Mouse (Mus musculus) mouse trophoblast stem cell (cell line): Measurements from ENCODE around the gene Atp2b1.

ENCODE experiments used
- in situ Hi-C, 2 experiments: fragments of 300-500 bp; cut with MseI, MboI; formaldehyde crosslinking; loops; 2 replicates in 1 of 2; 3 replicates in 1 of 2; pipeline ENCODE4 v1.15.1; 2025

Atp2b1 gene

DNA sequence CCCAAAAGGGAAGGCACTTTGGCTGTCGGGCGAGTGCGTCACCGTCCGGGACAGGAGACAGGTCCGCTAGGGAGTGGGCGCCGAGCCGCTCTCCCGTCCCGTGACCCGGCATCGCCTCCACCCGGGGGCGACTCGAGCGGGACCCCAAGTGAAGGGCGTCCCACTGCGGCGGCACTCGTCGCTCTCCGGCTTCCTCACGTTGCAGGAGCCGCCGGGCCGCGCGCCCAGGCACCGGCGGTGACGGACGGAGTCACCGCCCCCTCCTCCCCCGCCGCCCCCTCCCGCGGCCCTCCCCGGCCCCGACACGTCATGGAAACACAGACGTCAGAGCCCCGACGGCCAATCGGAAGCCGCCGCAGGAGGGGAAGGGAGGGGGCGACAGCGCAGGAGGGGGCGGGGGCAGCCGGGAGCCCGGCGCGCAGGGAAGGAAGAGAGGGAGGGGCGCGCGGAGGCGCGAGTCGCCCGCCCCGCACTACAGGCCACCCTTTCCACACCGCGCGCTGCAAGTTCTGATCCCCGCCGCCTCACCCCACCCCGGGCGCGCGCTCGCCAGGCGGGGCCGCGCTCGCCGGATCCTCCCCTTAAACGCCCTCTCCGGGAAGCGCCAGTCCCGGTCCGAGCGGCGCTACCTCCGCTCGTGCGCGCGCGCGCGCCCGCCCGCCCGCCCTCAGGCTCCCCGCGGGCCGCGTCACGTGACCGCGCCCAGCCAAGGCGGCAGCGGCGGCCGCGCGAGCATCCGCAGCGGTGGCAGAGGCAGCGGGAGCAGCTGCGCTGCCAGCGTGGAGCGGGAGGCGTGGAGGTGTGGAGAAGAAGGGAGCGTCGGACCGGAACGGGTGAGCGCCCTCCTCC is at the start of gene Atp2b1:
Gene Atp2b1, plus strand, starts transcription at position 446 of the 849 bp plus-strand sequence.
- in situ Hi-C loops: no loop called here

DNA sequence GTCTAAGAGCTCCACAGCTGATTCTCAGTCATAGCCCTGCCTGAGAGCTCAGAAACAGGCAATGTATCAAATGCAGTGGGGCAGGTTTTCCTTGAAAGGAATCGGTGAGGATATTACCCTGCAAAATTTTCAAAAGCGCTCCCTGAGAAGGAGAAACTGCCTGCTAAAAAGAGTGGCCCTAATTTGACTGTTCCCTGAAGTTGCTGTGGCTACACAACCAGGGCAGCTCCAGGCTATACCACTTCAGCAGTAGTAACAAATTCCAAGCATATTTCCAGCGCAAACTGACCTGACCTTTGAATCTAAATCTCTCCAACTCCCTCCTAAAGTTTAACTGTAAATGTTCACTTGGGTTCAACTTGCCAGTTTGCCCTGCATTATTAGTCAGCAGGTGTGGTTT is 49.4 kb upstream of the Atp2b1 start:
- in situ Hi-C loops: no loop called here

DNA sequence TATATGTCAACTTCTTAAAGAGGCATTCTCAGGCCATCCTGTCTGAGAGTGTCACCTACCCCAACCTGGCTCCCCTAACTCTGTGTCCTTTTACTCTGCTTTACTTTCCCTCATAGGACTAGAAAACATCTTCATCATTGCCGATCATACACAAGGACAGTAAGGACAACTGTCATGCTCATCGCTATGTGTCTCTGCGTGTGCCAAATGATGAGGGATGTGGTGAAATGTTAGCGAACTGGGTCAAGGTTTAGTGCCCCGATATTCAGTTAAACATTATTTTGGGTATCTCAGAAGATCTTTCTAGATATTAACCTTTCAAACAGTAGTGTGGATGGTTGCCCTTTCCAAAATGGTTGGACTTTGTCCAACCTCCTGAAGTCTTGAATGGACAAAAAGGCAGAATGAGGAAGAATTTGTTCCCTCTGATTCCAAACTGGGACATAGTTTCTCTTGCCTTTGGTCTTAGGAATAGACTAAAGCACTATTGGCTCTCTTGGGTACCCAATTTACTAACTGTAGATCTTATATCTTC is 47.3 kb upstream of the Atp2b1 start:
- in situ Hi-C loops: no loop called here

DNA sequence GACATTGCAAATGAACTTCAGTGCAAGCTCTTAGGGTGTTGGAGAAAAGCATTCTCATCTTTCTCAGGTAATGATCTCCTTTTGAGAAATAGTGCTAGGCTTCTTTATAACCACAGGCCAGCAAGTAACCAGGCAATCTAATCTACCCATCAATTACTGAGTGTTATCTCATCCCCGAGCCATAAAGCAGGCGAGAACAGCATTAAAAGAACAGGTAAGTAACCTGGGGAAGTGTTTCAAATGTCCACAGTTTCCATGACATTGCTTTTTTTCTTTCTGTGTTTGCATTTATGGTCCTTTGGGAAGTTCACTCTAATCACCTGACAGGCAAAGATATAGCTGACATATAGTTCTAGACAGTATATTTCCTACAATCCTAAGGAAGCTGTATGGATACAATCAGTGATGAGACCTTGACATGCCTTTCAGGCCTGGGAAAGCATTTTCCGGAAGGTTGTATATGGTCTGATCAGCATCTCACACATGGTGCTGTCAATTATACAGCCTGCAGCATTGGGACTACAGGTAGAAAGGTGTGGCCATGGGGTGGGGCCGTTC is 45.8 kb upstream of the Atp2b1 start:
- in situ Hi-C loops: no loop called here

DNA sequence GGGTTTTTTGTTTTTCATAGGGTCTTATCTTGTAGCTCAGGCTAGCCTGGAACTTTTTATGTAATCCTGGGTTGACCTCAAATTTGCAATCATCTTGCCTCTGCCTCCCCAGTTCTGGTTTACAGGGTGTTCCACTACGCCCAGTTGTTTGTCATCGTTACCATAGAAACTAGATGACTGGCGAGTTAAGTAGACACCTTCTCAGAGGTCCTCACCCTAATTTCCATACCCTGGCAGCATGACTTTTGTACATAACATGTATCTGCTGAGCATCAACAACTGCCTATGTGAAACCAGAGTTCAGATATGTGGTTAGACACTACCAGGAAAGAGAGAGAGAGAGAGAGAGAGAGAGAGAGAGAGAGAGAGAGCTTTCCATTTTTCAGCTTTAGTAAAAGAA is 36.4 kb upstream of the Atp2b1 start:
- in situ Hi-C loops: no loop called here

DNA sequence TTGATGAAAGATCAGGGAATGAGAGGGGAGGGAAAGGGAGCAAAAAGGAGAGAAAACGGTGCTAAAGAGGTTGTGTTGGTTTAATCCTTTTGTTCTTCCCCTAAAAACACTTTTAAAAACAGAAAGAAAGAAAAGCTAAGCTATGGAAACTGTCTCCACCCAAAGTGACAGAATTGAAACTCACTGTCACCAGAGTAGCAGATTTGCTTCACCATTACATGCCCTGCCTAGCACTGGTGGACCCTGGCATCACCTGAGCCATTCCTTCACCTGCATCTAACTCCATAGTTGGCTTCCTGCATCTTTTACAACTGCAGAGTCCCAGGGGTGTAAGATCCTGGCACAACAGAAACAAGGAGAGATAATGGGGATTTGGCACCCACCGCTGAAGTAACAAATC is 35.6 kb upstream of the Atp2b1 start:
- in situ Hi-C loops: no loop called here

DNA sequence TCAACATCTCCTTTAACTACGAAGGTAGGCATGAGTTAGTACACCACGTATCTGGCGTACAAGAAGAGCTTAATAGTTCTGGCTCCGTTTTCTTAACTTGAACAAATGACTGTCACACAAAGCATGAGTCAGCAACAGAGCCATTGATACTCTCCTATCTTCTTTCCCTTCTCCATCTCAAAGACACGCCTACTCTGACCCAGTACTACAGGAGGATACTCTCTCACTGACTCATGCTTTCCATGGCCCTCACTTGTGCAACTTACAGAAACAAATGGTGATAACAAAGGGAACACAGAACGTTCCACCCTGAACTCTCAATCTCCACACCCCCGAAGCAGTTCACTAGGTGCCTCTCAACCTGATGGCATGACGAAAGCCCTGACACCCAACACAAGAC is 34.1 kb upstream of the Atp2b1 start:
- in situ Hi-C loops: no loop called here

DNA sequence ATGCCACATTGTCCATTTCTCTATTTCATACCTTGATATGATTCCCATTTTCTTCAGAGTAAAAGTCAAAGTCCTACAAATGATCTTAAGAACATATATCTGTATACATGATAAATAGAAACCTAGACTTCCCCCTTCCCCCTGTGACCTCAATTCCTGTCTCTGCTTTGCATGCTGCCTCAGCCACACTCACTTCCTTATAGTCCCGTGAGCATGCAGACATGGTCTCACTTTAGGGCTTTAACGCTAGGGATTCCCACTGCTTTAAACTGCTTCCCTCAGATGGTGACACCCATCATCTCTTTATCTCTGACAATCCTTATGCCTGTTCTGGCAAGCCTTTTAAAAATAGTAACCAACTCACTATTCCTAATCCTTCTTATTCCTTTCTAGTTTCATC is 33.5 kb upstream of the Atp2b1 start:
- in situ Hi-C loops: no loop called here

DNA sequence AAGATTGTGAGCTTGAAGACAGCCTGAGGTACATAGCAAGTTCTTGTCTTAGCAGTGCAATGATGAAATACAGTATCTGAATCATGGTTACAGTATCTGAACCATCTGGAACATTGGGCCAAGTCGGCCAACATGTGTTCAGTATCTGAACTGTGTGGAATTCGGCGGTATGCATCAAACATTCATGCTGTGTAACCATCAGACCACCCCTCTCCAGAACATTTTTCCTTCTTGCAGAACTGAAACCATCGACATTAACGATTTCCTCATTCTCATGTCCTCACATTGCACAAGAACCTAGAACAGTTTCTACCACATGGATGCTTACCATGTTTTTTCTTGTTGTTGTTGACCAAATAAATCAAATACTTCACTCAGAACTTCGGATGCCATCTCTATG is 32.7 kb upstream of the Atp2b1 start:
- in situ Hi-C loops: no loop called here

DNA sequence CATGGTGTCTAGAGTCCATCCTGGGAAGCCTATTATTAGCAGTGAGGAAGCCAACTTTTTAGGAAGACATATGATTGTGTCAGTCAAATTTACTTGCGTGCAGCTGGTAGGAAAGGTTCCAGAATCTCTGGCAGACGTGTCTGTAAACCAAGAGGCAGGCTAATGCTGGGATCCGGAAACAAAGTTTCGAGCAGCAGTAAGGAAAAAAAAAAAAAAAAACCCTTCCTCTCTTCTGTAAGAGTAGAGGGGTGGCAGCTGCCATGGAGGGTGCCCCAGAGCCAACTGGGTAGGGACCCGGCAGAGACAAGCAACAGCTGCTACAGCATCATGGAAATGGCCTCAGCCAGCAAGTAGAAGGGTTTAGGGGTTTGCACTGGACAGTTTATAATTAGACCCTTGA is 31.6 kb upstream of the Atp2b1 start:
- in situ Hi-C loops: no loop called here

DNA sequence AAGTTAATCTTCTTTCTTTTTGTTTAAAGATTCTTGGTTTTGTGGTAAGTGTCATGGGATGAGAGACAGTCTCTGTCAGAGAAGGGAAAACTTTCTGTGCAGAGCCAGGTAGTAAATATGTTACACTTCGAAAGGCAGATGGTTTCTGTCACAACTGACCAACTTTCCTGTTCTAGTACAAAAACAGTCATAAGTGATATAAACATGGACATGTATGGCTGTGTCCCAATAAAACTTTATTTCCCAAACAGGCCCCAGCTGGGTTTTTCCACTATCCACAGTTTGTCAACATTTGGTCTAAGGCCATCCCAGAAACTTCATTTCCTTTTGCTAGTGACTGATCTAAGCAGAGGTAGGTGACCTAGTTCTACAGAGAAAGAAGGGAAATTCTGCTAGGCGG is 29.8 kb upstream of the Atp2b1 start:
- in situ Hi-C loops: no loop called here

DNA sequence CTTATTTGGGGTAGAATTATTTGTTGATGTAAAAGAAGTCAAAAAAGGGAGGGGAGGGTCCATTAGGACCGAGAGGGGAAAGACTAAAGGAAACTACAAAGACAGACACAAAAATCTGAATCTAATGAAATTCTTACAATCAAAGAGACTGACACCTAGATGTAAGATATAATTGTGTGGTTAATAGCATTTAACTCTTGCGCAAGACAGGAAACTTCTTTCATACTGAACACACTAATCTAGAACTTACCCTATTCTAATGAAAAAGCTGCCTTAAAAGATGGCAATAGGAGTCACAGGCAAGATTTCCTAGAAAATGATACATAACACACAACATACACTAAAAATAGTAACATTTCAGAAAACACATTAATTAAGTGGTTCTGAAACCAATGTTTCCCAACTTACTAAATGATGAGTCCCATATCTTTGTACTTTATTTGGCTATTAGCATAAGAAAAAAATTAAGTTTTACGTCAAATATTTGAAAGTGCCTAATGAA is 27.4 kb upstream of the Atp2b1 start:
- in situ Hi-C loops: no loop called here

DNA sequence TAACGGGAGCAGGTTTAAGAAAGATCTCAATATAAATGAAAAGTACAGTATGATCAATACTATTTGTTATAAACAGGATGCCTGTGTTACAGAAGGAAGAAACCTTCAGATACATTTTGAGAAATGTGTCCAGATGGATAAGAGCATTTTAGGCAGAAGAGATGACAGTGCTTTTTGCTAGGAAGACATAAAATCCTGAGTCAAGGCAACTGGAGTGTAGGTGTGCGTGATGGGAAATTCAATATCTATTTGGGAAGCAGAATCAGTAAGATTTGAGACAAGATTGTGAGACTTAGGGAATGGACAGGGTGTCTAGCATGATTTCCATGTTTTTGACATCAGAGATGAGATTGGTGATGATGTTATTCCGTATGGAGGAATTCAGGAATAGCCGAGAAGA is 22.8 kb upstream of the Atp2b1 start:
- in situ Hi-C loops: no loop called here

DNA sequence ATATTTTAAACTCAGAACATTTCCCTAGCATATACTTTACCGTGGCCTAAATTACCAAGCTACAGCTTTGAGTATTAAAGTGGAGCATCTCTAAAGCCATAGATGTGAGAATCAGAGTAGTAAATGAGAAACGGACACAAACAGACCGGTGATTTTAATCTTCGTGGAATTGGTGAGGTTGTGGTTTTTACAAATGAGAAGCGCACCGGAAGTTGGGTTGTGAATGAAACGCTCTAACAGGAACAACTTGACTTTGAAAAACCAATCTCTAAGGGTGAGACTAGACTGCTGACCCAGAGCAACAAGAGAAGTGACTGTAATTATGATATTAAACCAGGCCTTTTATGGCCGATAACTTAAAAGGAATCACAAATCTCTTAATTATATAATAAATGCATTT is 16.7 kb upstream of the Atp2b1 start:
- in situ Hi-C loops: no loop called here

DNA sequence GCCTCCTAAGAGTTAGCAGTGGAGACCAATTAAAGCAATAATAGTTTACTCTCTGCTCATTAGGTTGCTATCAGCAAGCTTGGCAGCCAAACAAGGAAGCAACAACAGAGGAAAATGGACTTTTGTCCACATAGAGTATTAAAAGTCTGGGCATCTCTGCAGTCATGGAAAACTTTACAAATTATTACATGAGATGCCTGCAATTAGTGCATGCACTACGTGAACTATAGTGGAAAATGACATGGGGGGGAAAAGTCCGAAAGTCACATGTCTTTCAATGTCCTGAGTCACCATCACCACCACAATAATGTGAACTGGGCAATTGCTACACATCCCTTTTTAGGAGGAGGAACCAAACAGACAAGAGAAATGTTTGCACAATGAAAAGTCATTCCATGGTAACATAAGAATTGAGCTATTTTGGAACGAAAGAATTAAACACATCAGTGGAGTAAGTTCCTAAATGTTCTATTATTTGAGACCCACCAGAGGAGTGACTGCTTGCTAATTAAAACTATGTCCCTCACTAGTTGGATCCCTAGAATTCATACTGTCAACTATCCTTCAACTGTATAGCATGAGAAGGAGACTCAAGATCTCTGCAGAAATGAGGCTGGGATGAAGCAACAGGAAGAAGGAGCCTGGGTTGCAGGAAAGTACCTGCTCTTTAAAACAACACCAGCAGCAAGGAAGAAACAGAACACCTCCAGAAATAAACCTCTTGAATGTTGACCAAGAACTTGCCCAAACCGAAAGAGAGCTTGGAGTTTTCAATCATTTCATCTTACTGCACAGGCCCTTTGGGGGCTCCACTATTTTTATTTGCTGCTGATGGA is 16.1 kb upstream of the Atp2b1 start:
- in situ Hi-C loops: no loop called here

DNA sequence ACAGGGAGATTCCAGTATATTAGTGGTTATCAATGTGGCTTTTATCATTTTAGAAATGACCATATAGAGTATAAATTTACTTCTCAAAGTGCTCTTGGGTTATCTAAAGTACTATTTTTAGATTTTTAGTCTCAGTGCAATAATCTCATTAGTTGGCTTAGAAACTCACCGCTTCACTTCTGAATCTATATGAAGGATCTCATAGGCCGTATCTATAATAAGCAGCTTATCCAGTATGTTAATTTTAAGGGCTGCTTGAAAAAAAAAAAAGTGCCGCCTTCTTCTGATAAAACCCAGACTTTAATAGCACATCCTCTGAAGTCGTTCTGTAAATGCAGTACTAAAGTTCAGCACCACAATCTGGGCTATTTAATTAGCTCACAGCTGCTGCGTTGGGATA is 12.7 kb upstream of the Atp2b1 start:
- in situ Hi-C loops: no loop called here

DNA sequence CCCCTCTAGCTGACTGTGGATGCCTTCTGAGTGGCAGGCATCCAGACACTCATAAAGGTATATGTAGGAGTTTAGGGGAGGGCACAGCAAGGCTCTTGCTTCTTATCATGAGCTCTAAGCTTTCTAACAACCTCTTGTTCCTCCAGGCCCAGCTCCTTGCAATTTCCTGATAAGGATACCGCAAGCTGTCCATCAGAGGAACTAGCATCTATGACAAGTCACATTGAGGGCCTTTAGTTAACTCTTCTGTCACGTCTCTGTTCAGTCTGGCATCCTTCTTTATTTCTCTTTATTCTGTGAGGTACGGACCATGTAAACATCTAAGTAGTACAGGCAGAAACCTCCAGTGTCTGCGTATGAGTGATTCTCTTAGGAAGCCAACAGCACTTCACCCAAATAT is 8.2 kb upstream of the Atp2b1 start:
- in situ Hi-C loops: no loop called here

DNA sequence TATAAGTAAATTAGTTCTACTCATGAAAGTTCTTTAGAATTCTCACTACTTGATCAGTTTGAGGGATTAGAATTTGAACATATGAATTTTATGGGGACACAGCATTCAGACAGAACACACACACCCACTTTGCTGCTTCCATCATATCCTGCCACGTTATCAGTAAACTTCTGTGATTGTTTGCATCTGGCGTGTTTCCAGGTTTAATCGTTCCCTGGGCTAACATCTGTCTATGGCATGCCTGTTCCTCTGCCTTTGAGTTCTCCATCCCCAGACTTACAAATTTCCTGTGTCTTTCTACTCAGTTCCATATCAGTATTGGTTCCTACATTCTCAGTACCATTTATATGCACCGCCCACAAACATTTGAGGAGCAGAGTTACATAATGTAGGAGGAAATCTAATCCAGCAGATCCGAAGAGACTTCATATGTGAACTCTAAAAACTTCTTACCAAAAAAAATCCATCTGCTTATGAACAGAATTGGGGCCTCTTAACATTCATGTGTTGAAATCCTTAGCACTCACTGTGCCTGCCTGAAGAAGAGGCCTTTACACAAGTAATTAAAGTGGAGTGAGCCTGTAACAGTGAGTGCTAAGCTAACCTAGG is 7.2 kb upstream of the Atp2b1 start:
- in situ Hi-C loops: no loop called here

DNA sequence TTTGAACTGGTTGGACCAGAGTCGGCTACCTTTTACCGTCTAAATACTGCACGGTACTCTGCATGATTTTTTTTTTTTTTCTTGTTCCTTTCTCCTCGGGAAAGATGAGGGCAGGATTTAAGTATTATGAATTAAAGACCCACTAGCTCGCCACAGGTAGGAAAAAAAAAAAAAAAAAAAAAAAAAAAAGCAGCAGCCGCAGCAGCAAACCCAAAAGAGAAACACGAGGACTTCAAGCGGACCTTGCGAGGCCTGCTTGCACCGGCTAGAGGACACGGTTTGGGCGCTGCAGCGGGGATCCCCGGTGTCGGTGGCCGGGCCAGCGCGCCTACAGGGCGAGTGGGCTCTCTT is 621 bp upstream of the Atp2b1 start:
- in situ Hi-C loops: no loop called here

DNA sequence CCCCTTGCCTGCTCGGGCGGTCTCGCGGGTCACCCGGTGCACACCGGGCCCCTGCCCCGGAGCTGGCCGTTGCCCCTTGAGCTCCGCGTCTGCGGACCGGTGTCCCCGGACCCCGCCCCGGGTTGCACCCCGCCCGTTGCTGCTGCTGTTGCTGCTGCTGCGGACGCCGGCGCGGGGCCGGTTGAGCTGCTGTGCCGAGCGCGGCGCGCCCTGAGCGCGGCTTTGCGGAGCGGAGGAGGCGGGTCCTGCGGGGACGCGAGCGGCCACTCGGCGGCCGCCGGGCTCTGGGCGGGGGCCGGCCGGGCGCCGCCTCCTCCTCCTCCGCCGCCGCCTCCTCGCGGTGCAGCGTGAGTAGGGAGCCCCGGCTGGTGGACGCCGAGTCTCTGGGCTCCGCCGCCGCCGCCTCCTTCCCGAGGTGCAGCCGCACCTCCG is 620 bp downstream of the Atp2b1 start:
- in situ Hi-C loops: no loop called here

DNA sequence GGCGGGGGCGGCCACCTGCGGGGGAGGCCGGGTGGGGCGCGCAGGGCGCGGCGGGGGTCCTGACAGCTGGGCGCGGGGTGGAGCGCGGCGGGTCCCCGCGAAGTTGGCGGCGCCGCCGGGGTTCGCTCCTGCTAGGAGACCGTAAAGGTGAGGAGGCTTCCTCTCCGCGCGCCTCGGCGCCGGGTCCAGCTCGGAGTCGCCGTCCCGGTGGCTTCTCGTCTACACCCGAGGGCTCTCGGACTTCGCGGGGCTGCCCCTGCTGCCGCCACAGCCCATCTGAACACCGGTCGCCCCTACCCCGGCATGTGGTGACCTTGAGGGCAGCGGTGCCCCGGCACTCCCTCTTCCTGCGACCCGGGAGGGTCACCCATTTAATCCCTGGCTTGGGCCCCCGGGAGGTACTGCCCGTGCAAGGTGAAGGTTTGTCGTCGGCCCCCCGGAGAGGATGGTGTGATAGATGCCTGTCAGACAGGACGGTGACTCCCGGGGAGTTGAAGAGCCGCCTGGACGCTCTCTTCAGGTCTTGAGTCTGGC is 1.3 kb downstream of the Atp2b1 start:
- in situ Hi-C loops: no loop called here
